Mouse (Mus musculus) lung, adult 18-20 months (tissue): ENCODE results near the gene Gm21885.
"Not testable (repeated sequence)": the region's sequence is repeated elsewhere in the genome, so short reads cannot be mapped to it uniquely, and the experiment has no call there.

Source experiments
- DNase-seq, 2 experiments: peaks; one replicate each; pipeline ENCODE4 v3.0.0; 2022; ENCODE audit warnings: mixed read lengths in 2 of 2

Gm21885 gene

DNA sequence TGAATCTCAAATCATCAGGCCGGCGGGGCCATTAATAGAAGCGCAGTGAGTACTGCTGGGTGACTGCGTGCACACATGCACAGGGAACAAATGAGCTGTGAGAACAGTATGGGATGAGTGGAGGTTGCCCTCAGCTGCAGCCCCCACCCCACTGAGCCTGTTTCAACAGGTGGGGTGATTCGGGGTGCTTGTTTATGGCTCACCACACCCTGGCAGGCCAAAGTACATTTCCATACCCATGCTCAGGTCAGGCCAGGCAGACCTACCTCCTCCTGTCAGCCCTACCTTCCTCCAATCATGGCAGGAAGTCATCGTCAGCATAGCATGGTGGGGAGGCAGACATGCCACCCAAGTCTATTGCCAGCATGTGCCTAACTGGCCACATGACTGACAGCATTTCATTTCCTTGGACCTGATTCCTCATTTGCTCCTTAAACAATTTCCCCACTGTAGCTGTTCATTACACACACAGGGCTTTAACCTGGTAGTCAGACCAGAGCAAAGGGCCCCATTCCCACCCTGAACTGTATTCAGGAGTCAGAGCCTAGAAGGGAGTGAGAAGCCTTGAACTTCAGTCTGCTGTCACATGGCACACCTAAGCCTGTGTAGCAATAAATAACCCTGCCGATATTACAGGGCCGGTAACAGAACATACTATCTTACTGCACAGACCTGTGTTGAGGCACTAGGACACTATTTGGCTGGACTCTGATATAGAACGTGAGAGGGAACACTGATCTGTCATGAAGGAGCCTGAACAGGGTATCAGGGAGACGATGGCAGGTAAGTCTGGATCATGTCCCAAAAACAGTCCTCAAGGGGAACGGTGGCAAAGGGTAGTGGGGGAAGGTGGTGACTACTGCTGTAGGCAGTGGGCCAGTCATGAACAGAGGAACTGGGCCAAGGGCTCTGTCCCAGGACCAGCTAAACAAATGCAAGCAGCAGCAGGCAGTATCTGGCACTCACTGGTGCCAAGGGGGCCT is at the start of gene Gm21885:
Gene Gm21885 (plus strand): TSS at position 675 of the 983 bp plus-strand sequence.
- no peak for DNase-seq

DNA sequence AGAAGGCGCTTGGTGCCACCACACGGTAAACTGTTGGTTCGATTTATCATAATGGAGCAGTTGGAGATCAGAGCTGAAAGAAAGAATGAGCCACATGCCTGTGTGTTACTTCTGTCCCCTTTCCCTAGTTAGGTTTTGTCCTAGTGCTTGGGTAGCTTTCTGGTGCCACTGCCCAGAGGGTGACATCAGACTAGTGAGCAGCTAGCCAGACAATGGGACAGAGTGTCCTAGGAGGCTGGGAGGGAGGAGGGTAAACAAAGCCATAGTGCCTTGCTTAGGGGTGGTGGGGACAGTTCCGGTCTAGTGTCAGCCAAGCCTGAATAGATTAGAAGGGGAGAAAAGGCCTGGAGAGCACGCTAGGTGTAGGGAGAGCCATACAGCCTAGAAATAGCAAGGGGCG is 48.3 kb upstream of the Gm21885 start:
- no peak for DNase-seq

DNA sequence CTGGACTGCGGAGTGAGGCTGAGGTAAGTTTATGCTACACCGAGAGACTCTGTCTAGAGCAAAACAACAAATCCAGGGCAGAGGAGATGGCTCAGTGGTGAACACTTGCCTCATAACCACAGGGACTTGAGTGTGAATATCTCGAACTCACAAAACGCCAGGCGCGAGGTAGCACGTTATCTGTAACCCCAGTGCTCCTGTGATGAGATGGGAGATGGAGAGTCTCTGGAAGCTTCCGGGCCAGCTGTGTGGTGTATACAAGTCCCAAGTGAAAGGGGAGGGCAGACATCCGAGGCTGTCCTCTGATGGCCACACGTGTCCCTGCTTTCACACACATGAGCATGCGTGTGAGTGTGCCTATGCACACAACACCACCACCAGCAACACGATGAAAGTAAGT is 47.3 kb upstream of the Gm21885 start:
- no peak for DNase-seq

DNA sequence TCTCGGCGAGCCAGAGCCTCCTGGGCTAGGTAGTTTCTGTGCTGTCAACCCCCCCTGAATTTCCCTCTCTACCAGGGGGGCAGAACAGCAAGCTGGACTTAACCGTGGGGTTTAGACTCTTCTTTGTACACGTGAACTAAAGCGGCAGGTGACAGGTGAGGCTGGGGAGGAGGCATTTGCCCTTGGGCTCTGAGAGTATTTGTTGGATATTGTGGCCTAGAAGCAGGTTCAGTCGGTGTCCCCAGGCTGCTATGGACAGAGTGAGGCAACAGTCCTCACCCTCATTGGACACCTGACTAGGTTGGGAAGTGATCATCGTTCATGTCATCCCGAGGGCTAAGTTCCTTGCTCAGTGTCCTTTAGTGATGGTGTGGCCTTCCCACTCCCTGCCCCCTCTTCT is 46.8 kb upstream of the Gm21885 start:
- DNase-seq: no peak

DNA sequence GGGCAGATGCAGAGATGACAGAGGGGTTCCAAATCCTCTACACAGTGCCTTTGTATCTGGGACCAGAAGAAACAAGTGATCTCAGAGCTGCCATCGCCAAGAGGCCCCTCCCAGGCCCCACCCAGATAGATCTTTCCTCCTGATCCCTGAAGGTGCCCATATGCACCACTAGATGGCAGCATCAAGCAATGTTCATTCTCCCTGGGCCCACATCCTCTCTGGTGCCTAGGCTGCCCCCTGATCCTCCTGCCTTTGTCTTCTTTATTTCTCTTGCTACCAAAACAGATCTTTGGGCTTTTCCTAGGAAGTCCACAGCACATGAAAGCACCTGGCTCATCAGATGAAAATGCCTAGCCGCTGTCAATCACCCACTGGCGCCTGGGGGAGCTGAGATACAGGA is 45.6 kb upstream of the Gm21885 start:
- DNase-seq: peak; percentile 62 to 79

DNA sequence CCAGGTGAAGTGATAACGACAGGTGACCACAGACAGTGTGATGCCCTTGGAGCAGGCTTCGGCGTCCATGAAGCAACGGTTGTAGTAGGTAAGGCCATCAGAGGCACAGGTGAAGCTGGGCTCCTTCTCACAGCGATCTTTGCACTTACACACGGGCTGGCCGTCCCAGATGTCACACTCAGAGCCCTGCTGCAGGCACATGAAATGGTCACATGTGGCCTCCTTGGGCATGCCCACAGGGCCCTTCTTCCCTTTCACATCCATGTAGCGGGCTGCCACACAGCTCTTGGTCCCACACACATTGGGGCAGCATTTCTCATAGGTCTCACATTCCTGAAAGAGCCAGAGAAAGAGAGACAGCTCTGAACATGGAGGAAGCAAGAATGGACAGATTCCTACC is 42.9 kb upstream of the Gm21885 start:
- DNase-seq: no peak

DNA sequence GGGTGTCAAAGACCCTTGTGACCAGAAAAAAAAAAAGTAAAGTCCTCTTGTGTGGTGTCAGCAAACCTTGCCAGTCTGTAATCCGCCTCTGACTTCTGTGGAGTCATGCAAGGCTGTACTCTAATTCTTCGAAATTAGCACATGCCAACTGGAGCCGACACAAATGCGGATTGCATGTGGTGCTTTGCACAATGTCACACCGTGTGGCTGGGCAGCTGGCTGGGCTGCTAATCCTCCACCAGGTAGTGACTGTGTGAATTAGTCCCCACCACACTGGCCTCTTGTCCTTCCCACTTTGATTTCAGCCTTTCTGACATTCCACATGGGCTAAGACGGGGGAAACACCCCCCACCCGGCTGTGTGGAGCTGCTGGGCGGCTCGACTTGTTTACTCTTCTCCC is 42.0 kb upstream of the Gm21885 start:
- no peak for DNase-seq

DNA sequence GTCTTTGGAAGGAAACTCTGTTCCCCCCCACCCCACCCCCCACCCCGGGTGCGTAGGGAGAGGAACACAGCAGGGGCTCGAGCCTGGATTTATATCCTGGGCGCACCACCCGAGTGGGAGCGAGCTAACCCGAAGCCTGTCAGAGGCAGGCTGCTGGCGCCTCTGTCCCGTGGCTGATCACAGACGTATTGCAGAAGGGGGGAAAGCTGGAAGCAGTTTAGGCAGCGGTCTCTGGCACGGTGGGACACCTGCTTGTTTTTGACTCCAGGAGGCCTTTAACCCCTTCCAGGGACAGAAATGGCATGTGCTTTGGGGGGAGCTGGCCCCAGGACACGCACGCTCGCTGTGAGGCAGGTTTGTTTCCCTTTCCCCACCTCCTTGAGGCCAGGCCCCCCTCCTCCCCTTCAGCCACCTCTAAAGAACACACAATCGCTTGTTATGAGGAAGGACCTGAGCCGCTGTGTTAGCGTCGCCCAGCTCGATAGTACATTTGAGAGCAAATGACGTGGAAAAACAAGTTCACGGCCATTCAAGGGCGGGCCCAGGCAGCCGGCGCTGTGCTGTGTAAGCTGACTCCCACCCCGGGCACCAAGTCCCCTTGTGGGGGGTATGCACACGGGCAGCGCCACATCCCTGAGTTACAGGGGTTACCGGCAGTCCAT is 38.8 kb upstream of the Gm21885 start:
- DNase-seq: peak in 1 of 2 experiments; percentile 46

DNA sequence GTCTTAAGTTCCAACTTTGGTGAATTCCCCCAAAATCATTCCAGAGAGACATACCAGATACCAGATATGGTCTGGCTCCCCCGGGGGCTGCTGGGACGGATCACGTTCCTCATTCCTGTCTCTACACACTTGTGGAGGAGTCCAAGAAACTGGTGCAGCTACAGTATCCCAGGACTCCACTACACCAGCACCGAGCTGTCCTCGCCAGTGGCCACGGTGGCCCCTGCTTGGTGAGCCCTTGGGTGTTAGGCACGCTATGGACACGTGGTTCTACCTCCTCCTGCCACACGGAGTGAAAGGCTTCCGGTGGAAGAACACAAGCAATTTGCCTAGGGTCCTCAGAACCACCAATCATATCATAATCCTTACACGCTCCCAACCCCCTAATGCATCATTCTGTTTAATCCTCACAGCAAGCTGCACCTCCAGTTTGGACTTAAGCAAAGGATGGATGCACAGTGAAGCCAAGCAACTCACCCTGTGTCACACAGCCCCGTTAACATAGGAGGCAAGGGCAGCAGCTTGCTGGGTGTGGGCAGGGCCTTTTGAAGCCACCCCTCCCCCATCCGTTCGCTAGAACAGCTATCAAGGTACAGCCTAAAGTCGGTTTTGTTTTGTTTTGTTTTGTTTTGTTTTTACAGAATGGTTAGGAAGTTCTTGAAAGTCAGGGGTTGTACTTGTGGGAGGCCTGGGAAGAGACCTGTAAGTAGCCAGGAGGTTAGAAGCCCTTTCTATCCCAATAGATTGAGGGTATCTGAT is 38.1 kb upstream of the Gm21885 start:
- DNase-seq: no peak

DNA sequence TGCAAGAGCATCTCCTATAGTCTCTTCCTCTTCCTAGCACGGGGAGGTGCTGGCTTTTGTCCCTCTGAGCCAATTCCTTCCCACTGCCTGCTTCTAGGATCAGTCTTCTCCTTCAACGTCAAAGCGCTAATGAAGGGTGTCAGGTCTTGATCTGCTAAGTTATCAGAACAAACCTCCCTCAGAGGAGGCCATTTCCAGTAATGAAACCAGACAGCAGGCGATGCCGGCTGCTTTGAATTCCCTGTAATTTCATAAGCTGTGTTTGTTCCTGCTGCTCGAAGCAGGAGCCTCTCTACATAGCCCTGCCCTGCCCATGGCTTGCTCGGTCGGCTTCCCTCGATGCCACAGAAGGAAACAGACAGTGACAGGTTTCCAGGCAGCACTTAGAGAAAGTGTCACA is 37.3 kb upstream of the Gm21885 start:
- no peak for DNase-seq

DNA sequence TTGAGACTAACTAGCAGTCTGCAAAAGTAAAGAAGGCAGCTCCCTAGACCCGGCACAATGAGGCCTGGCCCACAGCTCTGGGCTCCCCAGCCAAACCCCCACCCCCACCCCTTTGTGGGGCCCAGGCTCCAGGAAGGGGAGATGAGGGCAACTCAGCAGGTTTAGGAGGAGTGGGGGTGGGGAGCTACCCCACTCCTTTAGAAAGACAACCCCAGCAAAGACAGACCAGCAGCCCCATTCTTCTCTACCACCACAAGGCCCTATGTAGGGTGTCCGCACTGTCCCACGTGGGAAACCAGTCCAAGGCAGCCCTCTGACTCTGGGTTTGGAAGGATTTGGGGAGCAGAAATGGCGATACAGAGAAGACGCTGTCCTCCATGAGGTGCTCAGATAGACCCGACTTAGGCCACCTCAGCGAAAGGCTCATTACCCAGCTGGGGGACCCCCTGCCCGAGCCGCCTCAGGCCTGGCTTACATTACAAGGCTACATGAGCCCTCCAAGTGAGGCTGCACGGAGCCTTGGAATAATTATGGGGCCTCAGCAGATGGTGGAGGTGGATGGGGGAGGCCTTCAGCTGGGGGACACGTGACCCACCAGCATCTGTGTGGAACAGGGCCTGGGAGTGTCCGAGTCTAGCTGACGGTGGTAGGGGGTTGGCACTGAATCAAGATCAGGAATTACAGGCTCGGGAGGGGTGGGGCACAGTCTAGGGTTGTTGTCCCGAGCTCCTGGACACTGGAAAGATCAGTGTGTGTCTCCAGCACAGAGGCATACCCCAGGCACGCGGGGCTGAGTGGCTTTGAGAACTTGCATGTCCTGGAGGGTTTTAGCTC is 35.5 kb upstream of the Gm21885 start, which contains the start of gene Wfikkn2:
Gene Wfikkn2 (minus strand): TSS at position 51 of the 834 bp plus-strand sequence.
- no peak for DNase-seq

DNA sequence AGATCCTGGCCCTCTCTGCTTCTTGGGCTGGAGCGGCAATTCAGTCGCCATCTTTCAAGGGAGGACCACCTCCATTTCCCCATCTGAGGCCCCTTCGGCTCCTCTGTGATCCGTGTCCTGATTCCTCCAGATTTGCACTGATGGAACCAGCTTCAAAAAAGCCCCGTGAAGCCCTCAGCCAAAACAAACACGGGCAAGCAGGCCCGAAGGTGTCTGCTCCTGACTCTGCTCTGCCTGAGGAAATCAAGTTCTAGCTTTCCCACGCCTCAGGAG is 34.9 kb upstream of the Gm21885 start:
- no peak for DNase-seq

DNA sequence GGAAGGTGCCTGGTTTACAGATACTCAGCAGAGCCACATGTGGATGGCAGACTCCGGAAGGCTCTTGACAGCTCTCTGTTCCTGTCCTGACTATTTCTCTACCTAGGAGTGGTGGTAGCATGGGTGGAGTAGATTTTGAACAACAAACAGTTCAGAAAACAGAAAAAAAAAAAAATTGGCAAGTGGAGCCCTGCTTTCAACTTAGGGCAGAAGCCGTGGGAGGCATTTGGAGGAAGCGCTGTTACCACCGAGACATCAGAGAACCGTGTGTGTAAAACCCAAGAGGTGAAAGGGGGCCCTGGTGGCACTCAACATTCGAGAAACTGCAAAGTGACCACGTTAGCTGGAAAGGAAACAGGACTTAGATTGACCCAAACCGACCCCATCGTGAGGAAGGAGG is 28.5 kb upstream of the Gm21885 start:
- no peak for DNase-seq

DNA sequence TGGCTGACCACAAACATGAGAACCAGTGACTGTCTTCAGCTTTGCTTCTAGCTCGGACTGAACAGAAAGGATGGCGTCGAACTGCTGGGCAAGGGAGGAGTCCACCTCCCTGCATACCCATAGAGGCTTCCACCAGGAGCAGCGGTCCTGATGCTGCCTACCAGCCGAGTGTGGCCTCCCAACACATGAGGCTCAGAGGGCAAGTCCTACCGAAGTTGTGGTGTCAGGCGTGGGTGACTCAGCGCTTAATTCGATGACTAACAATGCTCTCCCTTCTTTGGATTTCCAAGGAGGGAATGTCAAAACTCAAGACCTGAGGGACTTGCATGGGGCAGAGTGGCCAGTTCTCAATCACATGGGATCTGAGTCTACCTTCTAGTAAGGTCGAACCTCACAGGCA is 28.0 kb upstream of the Gm21885 start:
- no peak for DNase-seq

DNA sequence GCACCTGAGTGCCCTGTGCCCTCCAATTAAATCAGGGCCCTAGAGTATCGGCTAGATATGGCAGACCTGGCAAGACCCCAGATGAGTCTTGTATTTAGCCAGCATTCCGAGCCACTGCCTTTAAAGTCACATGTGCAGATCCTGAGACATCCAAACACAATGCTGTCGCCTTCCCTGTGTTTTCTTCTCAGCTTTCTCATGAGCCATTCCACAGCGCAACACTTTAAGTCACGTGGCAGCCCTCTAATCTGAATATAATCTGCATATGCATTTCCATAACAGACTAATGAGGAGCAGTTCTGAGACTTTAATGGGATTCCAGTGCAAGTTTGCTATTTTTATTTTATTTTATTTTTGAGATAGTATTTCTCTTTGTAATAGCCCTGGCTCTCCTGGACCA is 25.9 kb upstream of the Gm21885 start:
- DNase-seq: no peak

DNA sequence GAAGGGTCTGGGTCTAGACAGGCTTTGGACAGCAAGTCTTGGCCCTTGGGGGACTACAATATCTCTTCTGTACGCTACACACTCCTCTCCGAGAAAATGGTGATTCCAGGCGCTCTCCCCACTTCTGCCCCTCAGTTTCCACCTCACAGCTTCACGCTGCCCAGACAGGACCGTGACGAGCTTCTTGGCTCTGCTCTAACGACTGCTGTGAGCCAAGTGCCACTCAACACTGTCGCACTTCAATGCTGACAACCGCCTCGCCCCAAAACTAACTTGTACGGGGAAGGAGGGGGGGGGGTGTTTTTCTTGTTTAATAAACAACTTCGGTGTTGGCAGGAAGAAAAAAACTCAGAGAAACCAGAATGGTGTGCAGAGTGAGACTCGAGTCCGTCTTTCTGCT is 23.7 kb upstream of the Gm21885 start:
- DNase-seq: peak in 1 of 2 experiments; percentile 38

DNA sequence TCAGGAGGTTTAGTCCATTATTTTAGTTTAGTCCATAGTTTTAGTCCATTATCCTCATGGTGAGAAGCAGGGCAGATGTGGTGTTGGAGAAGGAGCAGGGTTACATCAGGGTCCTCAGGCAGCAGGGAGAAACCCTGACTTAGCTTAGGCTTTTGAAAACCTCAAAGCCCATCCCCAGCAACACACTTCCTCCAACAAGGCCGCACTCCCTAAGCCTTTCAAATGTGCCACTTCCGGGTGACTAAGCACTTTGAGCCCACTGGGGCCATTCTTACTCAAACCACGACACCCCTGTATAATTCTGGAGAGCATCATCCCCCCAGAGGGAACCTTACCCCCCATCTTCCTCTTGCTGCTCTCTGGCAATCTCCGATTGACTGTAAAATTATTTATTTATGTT is 21.9 kb upstream of the Gm21885 start:
- no peak for DNase-seq

DNA sequence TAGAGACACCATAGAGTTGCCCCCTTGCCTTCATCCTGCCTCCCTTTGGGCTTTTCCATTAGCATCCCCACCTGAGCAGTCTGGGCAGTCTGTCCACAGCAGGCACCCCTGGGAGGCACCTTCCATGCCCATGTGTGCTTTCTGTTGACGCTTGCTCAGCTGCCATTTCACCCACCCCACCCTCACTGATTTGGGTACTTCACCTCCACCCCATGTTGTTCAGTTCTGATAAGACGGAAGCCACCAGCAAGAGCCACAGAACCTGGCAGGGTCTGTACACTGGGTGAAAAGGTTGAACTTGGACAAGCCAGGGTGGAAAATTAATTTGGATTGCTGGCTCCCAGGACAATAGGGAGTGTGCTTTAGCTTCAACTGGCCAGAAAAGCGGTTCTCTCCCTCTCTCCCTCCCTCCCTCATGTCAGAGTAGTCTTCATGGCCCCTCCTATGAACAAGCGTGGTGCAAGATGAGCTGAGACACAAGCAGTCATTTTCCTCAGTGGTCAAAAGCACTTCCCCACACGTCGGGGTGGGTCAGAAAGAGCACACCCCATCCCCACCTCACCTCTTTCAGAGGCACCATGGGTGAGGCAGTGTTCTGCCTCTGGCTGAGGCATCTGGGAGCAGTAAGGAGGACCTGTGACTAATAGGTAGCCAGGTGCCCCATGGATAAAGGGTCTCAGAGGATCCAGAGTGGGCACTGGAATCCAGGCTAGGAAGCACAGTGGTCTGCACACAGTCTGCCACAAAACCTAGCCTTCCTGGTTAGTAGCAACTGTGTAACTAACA is 19.9 kb upstream of the Gm21885 start:
- no peak for DNase-seq

DNA sequence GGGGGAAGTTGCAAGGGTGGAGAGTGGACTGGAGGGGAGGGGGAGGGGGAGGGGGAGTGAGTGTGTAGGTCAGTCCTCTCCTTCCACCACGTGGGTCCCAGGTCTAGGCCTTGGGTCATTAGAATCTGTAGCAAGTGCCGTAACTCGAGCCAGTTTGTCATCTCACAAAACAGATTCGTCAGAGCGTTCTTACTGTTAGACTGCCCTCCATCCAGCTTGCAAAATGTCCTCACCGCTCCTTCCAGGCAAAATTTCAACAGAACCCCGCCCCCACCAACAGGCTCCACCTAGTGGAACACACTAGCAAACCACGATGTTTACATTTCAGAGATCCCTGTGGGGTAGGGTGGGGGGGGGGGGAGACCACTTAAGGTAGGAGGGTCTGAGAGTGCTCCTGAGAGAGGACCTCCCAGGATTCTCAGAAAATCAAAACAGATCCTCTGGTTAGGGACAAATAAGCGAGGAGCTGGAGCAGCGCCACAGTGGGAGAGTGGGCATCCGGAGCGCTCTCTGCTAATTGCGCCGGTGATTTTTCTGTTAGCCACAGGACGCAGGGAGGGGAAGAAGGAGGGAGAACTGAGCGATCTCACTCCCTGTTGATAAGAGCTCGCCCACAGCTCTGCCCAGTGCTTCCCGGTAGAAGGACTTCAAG is 16.4 kb upstream of the Gm21885 start:
- peak; percentile 73 to 84 for DNase-seq

DNA sequence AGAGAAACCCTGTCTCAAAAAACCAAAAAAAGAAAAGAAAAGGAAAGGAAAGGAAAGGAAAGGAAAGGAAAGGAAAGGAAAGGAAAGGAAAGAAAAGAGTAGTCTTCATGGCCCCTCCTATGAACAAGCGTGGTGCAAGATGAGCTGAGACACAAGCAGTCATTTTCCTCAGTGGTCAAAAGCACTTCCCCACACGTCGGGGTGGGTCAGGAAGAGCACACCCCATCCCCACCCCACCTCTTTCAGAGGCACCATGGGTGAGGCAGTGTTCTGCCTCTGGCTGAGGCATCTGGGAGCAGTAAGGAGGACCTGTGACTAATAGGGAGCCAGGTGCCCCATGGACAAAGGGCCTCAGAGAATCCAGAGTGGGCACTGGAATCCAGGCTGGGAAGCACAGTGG is 15.5 kb upstream of the Gm21885 start:
- DNase-seq: not testable (repeated sequence)

DNA sequence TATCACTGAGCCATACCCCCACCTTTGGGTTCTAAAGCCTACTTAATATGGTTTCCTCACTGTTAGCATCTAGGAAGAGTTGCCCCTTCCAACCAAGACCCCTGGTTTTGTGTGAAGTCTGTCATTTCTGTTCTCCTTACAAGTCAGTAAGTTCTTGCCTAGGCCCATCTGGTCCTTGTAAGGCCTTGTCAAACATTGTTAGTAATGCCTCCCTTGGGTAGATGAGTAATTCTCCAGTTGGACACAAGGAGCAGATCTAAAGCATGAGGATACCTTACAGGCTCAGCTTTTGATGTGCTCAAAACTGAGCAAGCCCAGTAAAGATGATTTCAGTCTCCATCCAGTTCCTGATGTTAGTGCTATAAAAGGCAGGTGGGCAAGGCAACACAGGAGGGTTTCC is 12.9 kb upstream of the Gm21885 start:
- DNase-seq: no peak
